Mouse (Mus musculus) heart, adult 8-10 months (tissue): ENCODE measurements at regions not wholly inside any gene's neighbourhood (a gene's known extent, or its start where the extent isn't known, plus 50 kb on each side); places are given as distances from the start of the nearest gene placed in this dataset.
A peak's percentile ranks its signal among the peaks of the same experiment; 100 is the strongest.

ENCODE experiments used
- DNase-seq: peaks from one replicate; pipeline ENCODE4 v3.0.0; 2022; ENCODE audit warnings: low spot score

- peak; percentile 69 for DNase-seq
These were observed 51.2 kb upstream of the Tmem72 start for GRCm38 (mm10) chr6:116767738-116768522.

- DNase-seq: peak; percentile 27
These were observed 58.4 kb upstream of the Tmem72 start for GRCm38 (mm10) chr6:116774954-116775675.

- no peak for DNase-seq
These were observed 70.0 kb upstream of the Tmem72 start for GRCm38 (mm10) chr6:116786553-116787335.

GRCm38 (mm10) chr6:116793321-116793960 lies 76.7 kb upstream of the Tmem72 start:
- no peak for DNase-seq

GRCm38 (mm10) chr6:116793961-116794336 lies 77.2 kb upstream of the Tmem72 start:
- no peak for DNase-seq

- peak; percentile 49 for DNase-seq
These were observed 104.7 kb upstream of the Tmem72 start for GRCm38 (mm10) chr6:116821215-116821912.

GRCm38 (mm10) chr6:116822605-116823004 lies 105.9 kb upstream of the Tmem72 start:
- no peak for DNase-seq

- DNase-seq: no peak
These were observed 108.9 kb upstream of the Tmem72 start for GRCm38 (mm10) chr6:116825628-116826027.

GRCm38 (mm10) chr6:116829341-116829740 lies 112.6 kb upstream of the Tmem72 start:
- DNase-seq: peak; percentile 76

GRCm38 (mm10) chr6:116845990-116846862 lies 129.5 kb upstream of the Tmem72 start:
- DNase-seq: peak; percentile 7

GRCm38 (mm10) chr6:116848538-116849093 lies 131.9 kb upstream of the Tmem72 start:
- DNase-seq: no peak

GRCm38 (mm10) chr6:116854029-116854428 lies 137.3 kb upstream of the Tmem72 start:
- no peak for DNase-seq

GRCm38 (mm10) chr6:116856093-116856492 lies 139.4 kb upstream of the Tmem72 start:
- no peak for DNase-seq

- DNase-seq: no peak
These were observed 140.3 kb upstream of the Tmem72 start for GRCm38 (mm10) chr6:116856917-116857491.

GRCm38 (mm10) chr6:116863130-116863529 lies 146.4 kb upstream of the Tmem72 start:
- DNase-seq: no peak

GRCm38 (mm10) chr6:116863626-116864025 lies 146.9 kb upstream of the Tmem72 start:
- no peak for DNase-seq

- no peak for DNase-seq
These were observed 176.6 kb upstream of the Tmem72 start for GRCm38 (mm10) chr6:116893299-116893698.

- no peak for DNase-seq
These were observed 177.5 kb upstream of the Tmem72 start for GRCm38 (mm10) chr6:116894252-116894651.

- no peak for DNase-seq
These were observed 178.4 kb upstream of the Tmem72 start for GRCm38 (mm10) chr6:116895114-116895513.
